ENCODE assay signal across 10 mouse cellular contexts in the genomic region with DNA sequence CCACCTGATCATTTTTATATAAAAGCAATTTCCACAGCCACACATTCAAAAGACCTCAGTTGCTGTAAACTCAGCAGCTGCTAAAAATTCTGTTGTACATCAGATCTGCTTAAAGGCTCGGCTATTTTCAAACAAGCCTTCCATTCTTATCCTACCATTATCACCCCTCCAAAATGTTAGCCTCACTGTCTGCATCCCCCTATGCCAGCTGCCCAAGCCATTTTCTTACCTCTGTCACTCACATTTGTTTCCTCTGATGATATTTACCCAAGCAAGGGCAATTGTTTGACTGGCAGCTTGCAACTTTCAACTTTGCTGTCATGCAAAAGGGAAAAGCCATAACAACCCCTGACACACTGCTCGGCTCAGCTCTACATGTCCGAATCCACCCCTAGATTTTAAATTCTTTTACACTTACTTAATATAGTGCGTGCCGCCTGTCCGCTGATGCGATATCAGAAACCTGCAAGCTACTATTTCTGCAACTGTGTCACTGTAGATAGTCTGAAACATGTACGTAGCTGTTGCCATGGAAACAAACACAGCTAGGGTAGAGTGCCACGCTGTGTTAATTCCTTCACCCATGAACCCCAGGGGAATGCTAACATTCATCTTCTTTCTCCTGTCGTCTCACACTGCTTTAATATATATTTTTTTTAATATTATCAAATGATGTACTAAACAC.
DNase-seq lines count a peak whose midpoint lies in the region; ATAC-seq lines count a peak whose summit lies in the region.
"Had no signal": no experiment of that assay in that cellular context is flagged by ENCODE, and none has a peak within 500 bp of the region (broad histone marks: within the 10 kb centered on the region; RNA-seq: fewer than 3 reads in every experiment).

No protein-coding gene starts in this region.

- DNase-seq in kidney, postnatal 36 days = no peak
- peak; percentile 68 for DNase-seq in c-Kit-negative CD71-positive TER-119-positive erythroid progenitor cells, embryonic 14.5 days (ENCODE audit: low read depth, low spot score)
- DNase-seq in ovary, postnatal 10 days (ENCODE audit: low spot score) = no peak
- no peak for DNase-seq in adipocyte (ENCODE audit: low spot score)
- no peak for DNase-seq in frontal cortex, postnatal 14 days (ENCODE audit: low spot score in 2 of 2)

- H3K27me3 ChIP-seq in kidney, embryonic 15.5 days = no peaks in the 10 kb centered on the region
- H3K27me3 ChIP-seq in hindbrain, embryonic 12.5 days = no peaks in the 10 kb centered on the region; the same call in 1 of the 2 replicates
- no peaks in the 10 kb centered on the region for H3K27me3 ChIP-seq in midbrain, embryonic 15.5 days (replicated peaks)
- H3K27me3 ChIP-seq: limb, embryonic 13.5 days; Patski had no signal

- no peak overlapping the region for H3K27ac ChIP-seq in kidney, embryonic 15.5 days
- 0 out of 2 replicates have a peak overlapping the region, but pooled peaks have one; percentile 42 for H3K27ac ChIP-seq in hindbrain, embryonic 12.5 days
- peak overlapping the region; percentile 70 for H3K27ac ChIP-seq in midbrain, embryonic 15.5 days
- H3K27ac ChIP-seq: limb, embryonic 13.5 days had no signal

- no peak overlapping the region for H3K4me2 ChIP-seq in kidney, embryonic 15.5 days
- H3K4me2 ChIP-seq in hindbrain, embryonic 12.5 days (replicated peaks) = peak overlapping the region; percentile 11; the same call in 1 of the 2 replicates
- H3K4me2 ChIP-seq in midbrain, embryonic 15.5 days = peak overlapping the region; percentile 39
- H3K4me2 ChIP-seq: limb, embryonic 13.5 days had no signal

- ATAC-seq in kidney, embryonic 15.5 days (replicated peaks; ENCODE audit: low FRiP score) = peak; percentile 36; the same call in 1 of the 2 replicates
- ATAC-seq in hindbrain, embryonic 12.5 days (ENCODE audit: low FRiP score) = peak; percentile 80
- ATAC-seq in midbrain, embryonic 15.5 days (replicated peaks) = peak; percentile 86
- ATAC-seq: Patski had no signal

- no peak overlapping the region for H3K9ac ChIP-seq in kidney, embryonic 15.5 days
- no peak overlapping the region for H3K9ac ChIP-seq in hindbrain, embryonic 12.5 days
- H3K9ac ChIP-seq in midbrain, embryonic 15.5 days = no peak overlapping the region; the same call in 1 of the 2 replicates
- H3K9ac ChIP-seq: limb, embryonic 13.5 days had no signal

- no peaks in the 10 kb centered on the region for H3K9me3 ChIP-seq in kidney, embryonic 15.5 days (replicated peaks)
- H3K9me3 ChIP-seq in hindbrain, embryonic 12.5 days (replicated peaks) = no peaks in the 10 kb centered on the region
- H3K9me3 ChIP-seq in midbrain, embryonic 15.5 days = no peaks in the 10 kb centered on the region
- H3K9me3 ChIP-seq: limb, embryonic 13.5 days had no signal

- H3K4me3 ChIP-seq in kidney, embryonic 15.5 days (replicated peaks) = no peak overlapping the region
- no peak overlapping the region for H3K4me3 ChIP-seq in hindbrain, embryonic 12.5 days
- H3K4me3 ChIP-seq in midbrain, embryonic 15.5 days = peak overlapping the region; percentile 19
- H3K4me3 ChIP-seq: limb, embryonic 13.5 days had no signal

- H3K36me3 ChIP-seq in kidney, embryonic 15.5 days = no peaks in the 10 kb centered on the region
- H3K36me3 ChIP-seq in hindbrain, embryonic 12.5 days = no peaks in the 10 kb centered on the region
- H3K36me3 ChIP-seq in midbrain, embryonic 15.5 days (replicated peaks) = no peaks in the 10 kb centered on the region
- H3K36me3 ChIP-seq: limb, embryonic 13.5 days had no signal

- peaks cover 16% of the 10 kb centered on the region for H3K4me1 ChIP-seq in kidney, embryonic 15.5 days
- H3K4me1 ChIP-seq in hindbrain, embryonic 12.5 days = peaks cover 35% of the 10 kb centered on the region
- H3K4me1 ChIP-seq in midbrain, embryonic 15.5 days = peaks cover 34% of the 10 kb centered on the region

- whole genome bisulfite sequencing in kidney, embryonic 15.5 days = 66% methylated on average over 10 of the region's 10 CpGs
- WGBS in hindbrain, embryonic 12.5 days = 60% methylated on average over 10 of the region's 10 CpGs
- WGBS in midbrain, embryonic 15.5 days = 28% methylated on average over 10 of the region's 10 CpGs

Comparison
In these comparisons a context has a peak if more than half of its experiments do, and no peak if none do; other contexts are left out.
1. ATAC-seq: peak in every context shown above with its lines; median percentile 86 in midbrain, embryonic 15.5 days; 80 in hindbrain, embryonic 12.5 days; 36 in kidney, embryonic 15.5 days.